Mouse (Mus musculus) CH12.LX (cell line): ENCODE data around the gene Polr2f. TPM values are rescaled to one million over a fixed set of nuclear protein-coding genes. Genes with fewer than 3 reads are reported as not detected.

ENCODE experiments used
- DNase-seq: peaks from one replicate; pipeline ENCODE4 v3.0.0-alpha.2; 2013; ENCODE audit errors: extremely low read depth
- H3K27ac ChIP-seq: 2 replicates; pipeline ENCODE4 v1.5.1; 2012; ENCODE audit warnings: low read depth, mild to moderate bottlenecking, control low read depth, moderate library complexity; ENCODE audit not compliant: insufficient read depth
- H3K27me3 ChIP-seq: replicated peaks from 2 replicates; pipeline ENCODE3; 2012; ENCODE audit warnings: inconsistent platforms
- H3K36me3 ChIP-seq, 2 experiments: replicated peaks in 1 of 2; 2 replicates each; pipeline versions ENCODE3 to v1.6.1; 2012; ENCODE audit warnings: inconsistent platforms in 1 of 2, low read length in 1 of 2, mild to moderate bottlenecking in 1 of 2, mixed read lengths in 1 of 2, moderate library complexity in 1 of 2; ENCODE audit not compliant: control insufficient read depth in 1 of 2, insufficient read depth in 1 of 2
- H3K4me1 ChIP-seq, 2 experiments: 2 replicates each; pipeline ENCODE4 v1.6.1; 2012; ENCODE audit warnings: inconsistent platforms in 1 of 2, moderate library complexity in 1 of 2; ENCODE audit not compliant: insufficient read depth in 2 of 2, control insufficient read depth in 1 of 2
- H3K4me2 ChIP-seq: 2 replicates; pipeline ENCODE4 v1.6.1; 2012; ENCODE audit warnings: low read depth, mild to moderate bottlenecking, control low read depth; ENCODE audit not compliant: poor library complexity, insufficient read depth, severe bottlenecking
- H3K4me3 ChIP-seq, 3 experiments: fragments of 150-350 bp in 1 of 3; sonication (generic) in 1 of 3; replicated peaks in 1 of 3; 2 replicates each; pipeline versions ENCODE3 to v1.5.1; 2011 to 2012; ENCODE audit warnings: low read depth in 2 of 3, low read length in 2 of 3, mild to moderate bottlenecking in 2 of 3, moderate library complexity in 2 of 3, control low read depth in 1 of 3, improper control_type of control experiment in 1 of 3, inconsistent platforms in 1 of 3, mixed read lengths in 1 of 3; ENCODE audit not compliant: poor library complexity in 1 of 3
- H3K79me2 ChIP-seq: replicated peaks from 2 replicates; pipeline ENCODE4 v1.6.1; 2012; ENCODE audit warnings: mild to moderate bottlenecking, moderate library complexity; ENCODE audit not compliant: control insufficient read depth, poor library complexity, insufficient read depth, severe bottlenecking; ENCODE audit errors: extremely low read depth
- H3K9ac ChIP-seq: 2 replicates; pipeline ENCODE4 v1.6.1; 2012; ENCODE audit warnings: low read depth, mild to moderate bottlenecking, control low read depth, moderate library complexity; ENCODE audit not compliant: insufficient read depth
- H3K9me3 ChIP-seq: replicated peaks from 2 replicates; pipeline ENCODE3; 2012; ENCODE audit warnings: low read length, inconsistent platforms, mixed read lengths
- BHLHE40 ChIP-seq: IDR thresholded peaks from 2 replicates; pipeline ENCODE4 v1.6.1; 2011; ENCODE audit warnings: mild to moderate bottlenecking, low read depth, low read length, improper control_type of control experiment
- CHD1 ChIP-seq: IDR thresholded peaks from 2 replicates; pipeline ENCODE4 v1.6.1; 2012; ENCODE audit warnings: low read depth, low read length, improper control_type of control experiment, inconsistent platforms
- ELF1 ChIP-seq: IDR thresholded peaks from 2 replicates; pipeline ENCODE4 v1.6.1; 2014; ENCODE audit warnings: low read depth, mild to moderate bottlenecking, inconsistent platforms, low read length, improper control_type of control experiment
- EP300 ChIP-seq: IDR thresholded peaks from 2 replicates; pipeline ENCODE4 v1.6.1; 2011; ENCODE audit warnings: low read length, improper control_type of control experiment
- ETS1 ChIP-seq: conservative IDR thresholded peaks from 2 replicates; pipeline ENCODE4 v1.6.1; 2012; ENCODE audit warnings: low read depth, mild to moderate bottlenecking, inconsistent platforms, low read length, improper control_type of control experiment, moderate library complexity
- IRF4 ChIP-seq: IDR thresholded peaks from 2 replicates; pipeline ENCODE4 v1.6.1; 2014; ENCODE audit warnings: low read depth, mild to moderate bottlenecking, inconsistent platforms, low read length, improper control_type of control experiment
- MEF2A ChIP-seq: IDR thresholded peaks from 2 replicates; pipeline ENCODE4 v1.6.1; 2014; ENCODE audit warnings: low read depth, mild to moderate bottlenecking, inconsistent platforms, low read length, improper control_type of control experiment, borderline replicate concordance
- MYC ChIP-seq: IDR thresholded peaks from 2 replicates; pipeline ENCODE4 v1.6.1; 2011; ENCODE audit warnings: low read depth, mild to moderate bottlenecking, improper control_type of control experiment, low read length
- POLR2AphosphoS2 ChIP-seq: IDR thresholded peaks from 2 replicates; pipeline ENCODE4 v1.6.1; 2011; ENCODE audit warnings: low read depth, low read length, improper control_type of control experiment
- RCOR1 ChIP-seq: conservative IDR thresholded peaks from 2 replicates; pipeline ENCODE4 v1.6.1; 2012; ENCODE audit warnings: low read depth, mild to moderate bottlenecking, inconsistent platforms, low read length, improper control_type of control experiment
- SIN3A ChIP-seq: IDR thresholded peaks from 2 replicates; pipeline ENCODE4 v1.6.1; 2012; ENCODE audit warnings: low read length, improper control_type of control experiment, inconsistent platforms
- UBTF ChIP-seq: IDR thresholded peaks from 2 replicates; pipeline ENCODE4 v1.6.1; 2012; ENCODE audit warnings: low read depth, mild to moderate bottlenecking, inconsistent platforms, low read length, improper control_type of control experiment, moderate library complexity
- USF2 ChIP-seq: conservative IDR thresholded peaks from 2 replicates; pipeline ENCODE4 v1.6.1; 2011; ENCODE audit warnings: low read depth, low read length, improper control_type of control experiment
- ZC3H11A ChIP-seq: IDR thresholded peaks from 2 replicates; pipeline ENCODE4 v1.6.1; 2012; ENCODE audit warnings: low read depth, mild to moderate bottlenecking, inconsistent platforms, low read length, improper control_type of control experiment
- ZMIZ1 ChIP-seq: IDR thresholded peaks from 2 replicates; pipeline ENCODE4 v1.6.1; 2012; ENCODE audit warnings: low read depth, mild to moderate bottlenecking, inconsistent platforms, low read length, improper control_type of control experiment
- dilution Hi-C: fragments of 300-500 bp; cut with MboI; formaldehyde crosslinking; loops from 2 replicates; pipeline ENCODE4 v1.14.3; 2020; ENCODE audit warnings: low sequenced_read_pairs; ENCODE audit not compliant: extremely low pct_unique_long_range_greater_than_20kb, extremely low pct_ligation_motif_present
- in situ Hi-C: fragments of 300-500 bp; cut with MboI; formaldehyde crosslinking; loops from 3 replicates; pipeline ENCODE4 v1.14.3; 2019; ENCODE audit warnings: low sequenced_read_pairs, low pct_ligation_motif_present, low pct_unique_long_range_greater_than_20kb, mixed read lengths
- polyA plus RNA-seq: library from polyadenylated mRNA; unstranded; fragments of >175 nt; gene quantifications from 2 replicates; pipeline ENCODE4 v1.2.1, GENCODE M21; 2012; ENCODE audit warnings: low read depth; ENCODE audit not compliant: insufficient read length
- total RNA-seq, 2 experiments: library from RNA; depleted of rRNA; stranded (reverse); fragments of 300-350 nt in 1 of 2; fragments of >200 nt in 1 of 2; gene quantifications; 2 replicates each; pipeline ENCODE4 v1.2.3; 2012 to 2014

Polr2f gene
- total and polyA plus RNA-seq, 3 experiments: 218 to 414 (median 286) TPM

DNA sequence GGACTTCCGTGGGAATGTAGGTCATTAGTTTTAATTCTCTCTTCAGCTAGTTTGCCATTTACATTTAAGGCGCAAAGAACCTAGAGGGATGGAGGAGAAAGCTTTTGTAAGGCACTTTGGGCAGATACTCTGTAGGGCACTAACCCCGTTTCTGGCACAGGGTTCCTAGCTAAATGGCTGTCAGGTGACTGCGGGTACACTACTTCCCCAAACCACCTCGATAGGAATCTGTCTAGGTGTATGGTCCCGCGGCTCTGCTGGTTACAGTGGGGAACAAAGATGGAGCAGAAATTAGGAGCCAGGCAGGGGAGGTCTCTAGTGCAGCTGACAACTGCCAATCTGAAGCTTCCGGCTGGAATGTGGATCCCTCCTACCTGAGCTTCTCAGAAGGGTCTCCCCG, 30.8 kb upstream of the Polr2f start:
- Histone ChIP-seq H3K79me2 (peaks cover 13% of the 10 kb centered on the region; the same call in 1 of the 2 replicates), H3K9ac (peak overlapping the region; percentile 77), H3K27ac (no peak overlapping the region), H3K4me2 (peak overlapping the region; percentile 96), H3K9me3 (no peaks in the 10 kb centered on the region), H3K4me1 (peaks cover 9 to 34% of the 10 kb centered on the region in 2 experiments), H3K36me3 (peaks cover 11 to 37% of the 10 kb centered on the region in 2 experiments), H3K4me3 (peak overlapping the region; percentile 86 to 88 (median 87)), H3K27me3 (no peaks in the 10 kb centered on the region)
- TF ChIP-seq EP300: no peak
- TF ChIP-seq IRF4: no peak
- TF ChIP-seq MYC: no peak
- TF ChIP-seq ZMIZ1: no peak
- no peak for TF ChIP-seq ELF1
- TF ChIP-seq RCOR1: no peak
- in situ Hi-C loops: no loop called here
- dilution Hi-C loops: no loop called here
- DNase-seq: no peak

DNA sequence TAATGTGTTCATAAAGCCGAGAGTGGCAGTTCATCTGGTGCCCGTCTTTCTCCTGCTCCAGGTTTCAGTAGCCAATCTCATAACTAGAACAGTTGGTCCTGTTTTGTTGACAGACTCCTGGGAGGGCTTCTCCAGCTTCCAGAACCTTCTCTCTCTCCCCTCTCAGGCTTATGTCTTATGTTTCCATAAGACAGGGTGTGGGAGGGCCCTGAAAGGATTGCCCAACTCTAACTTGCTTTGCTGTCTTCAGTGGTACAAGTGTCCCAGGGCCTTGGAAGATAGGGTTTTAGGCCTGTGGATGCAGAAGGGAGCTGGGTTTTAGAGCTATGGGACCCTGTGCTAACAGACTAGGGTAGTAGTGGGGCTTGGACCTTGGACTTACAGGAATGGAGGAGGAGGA, 30.3 kb upstream of the Polr2f start:
- peak overlapping the region; percentile 96 for H3K4me2 ChIP-seq

DNA sequence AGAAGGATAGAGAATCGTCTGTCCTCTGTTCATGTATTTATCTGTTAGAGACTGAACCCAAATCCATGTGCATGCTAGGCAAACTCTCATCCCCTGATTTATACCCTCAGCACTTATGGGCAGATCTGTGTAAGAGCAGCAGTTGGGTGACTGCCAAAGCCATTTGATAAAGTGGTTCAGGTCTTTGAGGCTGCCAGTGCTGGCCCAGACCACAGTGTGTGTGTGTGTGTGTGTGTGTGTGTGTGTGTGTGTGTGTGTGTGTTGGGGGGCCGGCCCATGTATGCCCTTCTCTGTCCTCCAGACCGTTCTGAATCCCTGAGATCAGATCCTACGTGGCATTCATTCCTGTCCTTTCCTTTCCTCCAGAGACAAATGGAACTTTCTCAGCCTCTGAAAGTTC, 29.0 kb upstream of the Polr2f start:
- Histone ChIP-seq H3K4me3 (no peak overlapping the region), H3K79me2 (peaks cover 13% of the 10 kb centered on the region; the same call in 1 of the 2 replicates), H3K9me3 (no peaks in the 10 kb centered on the region), H3K4me1 (peaks cover 7 to 34% of the 10 kb centered on the region in 2 experiments), H3K4me2 (no peak overlapping the region), H3K27ac (no peak overlapping the region), H3K27me3 (no peaks in the 10 kb centered on the region), H3K9ac (no peak overlapping the region), H3K36me3 (peaks cover 22 to 54% of the 10 kb centered on the region in 2 experiments)
- TF ChIP-seq EP300: no peak
- dilution Hi-C loops (no loop called here), in situ Hi-C loops (no loop called here)
- DNase-seq: no peak

More for the DNA sequence above, 30.3 kb upstream of the Polr2f start:
- no peaks in the 10 kb centered on the region for H3K9me3 ChIP-seq
- in situ Hi-C loops: no loop called here
- no peak for DNase-seq
- no peaks in the 10 kb centered on the region for H3K27me3 ChIP-seq
- dilution Hi-C loops: no loop called here
- H3K4me1 ChIP-seq: peaks cover 9 to 34% of the 10 kb centered on the region in 2 experiments
- peak overlapping the region; percentile 77 for H3K9ac ChIP-seq
- peaks cover 16 to 42% of the 10 kb centered on the region in 2 experiments for H3K36me3 ChIP-seq
- TF ChIP-seq USF2: no peak
- TF ChIP-seq ETS1: no peak
- no peak for TF ChIP-seq BHLHE40
- TF ChIP-seq UBTF: no peak
- no peak for TF ChIP-seq SIN3A
- no peak for TF ChIP-seq ZC3H11A
- TF ChIP-seq IRF4: no peak
- TF ChIP-seq MEF2A: no peak
- TF ChIP-seq CHD1: no peak
- no peak for TF ChIP-seq POLR2AphosphoS2
- no peak overlapping the region for H3K27ac ChIP-seq
- peaks cover 13% of the 10 kb centered on the region; the same call in 1 of the 2 replicates for H3K79me2 ChIP-seq
- H3K4me3 ChIP-seq: no peak overlapping the region
